Mouse (Mus musculus): Measurements from ENCODE around the gene Hoxc12. TPM values are rescaled to one million over a fixed set of nuclear protein-coding genes. Genes with fewer than 3 reads are reported as not detected.

Gene Hoxc12
- polyA plus RNA-seq, 1 experiment = not detected

DNA sequence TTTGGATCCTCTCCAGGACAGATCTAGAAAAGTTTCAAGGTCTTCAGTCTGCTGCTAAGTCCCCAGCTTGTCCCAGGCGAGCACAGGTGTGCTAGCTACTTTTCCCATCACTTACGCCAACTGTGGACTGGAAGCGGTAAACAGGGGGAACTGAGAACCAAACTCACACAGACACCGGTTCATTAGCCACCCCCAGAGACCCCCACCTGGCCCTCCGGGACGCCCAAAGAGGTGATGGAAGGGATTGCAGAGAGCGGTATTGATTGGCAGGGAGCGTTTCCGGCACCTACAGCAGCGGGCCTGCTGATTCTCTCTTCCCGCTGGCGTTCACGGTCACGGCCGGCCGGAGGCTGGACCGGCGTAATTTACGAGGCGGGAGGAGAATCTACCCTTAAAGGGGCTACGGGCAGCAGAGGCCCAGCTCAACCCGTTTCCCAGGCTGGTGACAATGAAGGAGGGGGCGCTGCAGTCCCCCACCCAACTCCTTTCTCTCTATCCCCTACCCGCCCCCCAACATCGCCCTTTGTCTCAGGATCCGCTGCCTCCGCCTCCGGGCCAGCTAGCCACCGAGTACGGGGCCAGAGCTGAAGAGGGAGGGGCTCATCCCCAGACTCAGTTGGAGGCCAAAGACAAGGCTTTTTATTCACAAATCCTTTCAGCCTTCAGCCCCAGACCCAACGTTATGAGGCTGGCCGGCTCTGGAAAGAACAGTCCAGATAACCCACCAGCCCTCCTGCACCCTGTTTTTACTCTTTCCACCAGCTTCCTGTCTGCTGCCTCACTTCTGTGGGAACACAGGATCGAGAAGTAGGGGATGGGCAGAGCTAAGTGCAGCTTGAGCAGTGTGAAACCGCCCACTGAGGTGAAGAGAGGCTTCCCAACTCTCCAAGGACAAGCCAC lies 2.9 kb downstream of the Hoxc12 start:
- Histone ChIP-seq H3K4me1 (ENCODE audit: control insufficient read depth, insufficient read depth, insufficient read length) (no peaks in the 10 kb centered on the region), H3K4me3 (ENCODE audit: extremely low read depth, insufficient read depth, insufficient read length) (no peak overlapping the region), H3K27ac (ENCODE audit: insufficient read depth, low read length) (no peak overlapping the region), H3K27me3 (ENCODE audit: control insufficient read depth, insufficient read depth, low read length) (peaks cover 27% of the 10 kb centered on the region), H3K36me3 (ENCODE audit: control insufficient read depth, insufficient read depth, low read length) (no peaks in the 10 kb centered on the region)
- WGBS = 8% methylated on average over 34 of the region's 34 CpGs
- no peak for DNase-seq (ENCODE audit: low read depth in 1 of 2, low spot score in 2 of 2)
- TF ChIP-seq POLR2A (IDR thresholded peaks at IDR 0.05; ENCODE audit: low read depth, low read length) (no peak), CTCF (IDR thresholded peaks at IDR 0.05; ENCODE audit: extremely low read depth, insufficient read depth, insufficient read length, insufficient replicate concordance) (no peak)

DNA sequence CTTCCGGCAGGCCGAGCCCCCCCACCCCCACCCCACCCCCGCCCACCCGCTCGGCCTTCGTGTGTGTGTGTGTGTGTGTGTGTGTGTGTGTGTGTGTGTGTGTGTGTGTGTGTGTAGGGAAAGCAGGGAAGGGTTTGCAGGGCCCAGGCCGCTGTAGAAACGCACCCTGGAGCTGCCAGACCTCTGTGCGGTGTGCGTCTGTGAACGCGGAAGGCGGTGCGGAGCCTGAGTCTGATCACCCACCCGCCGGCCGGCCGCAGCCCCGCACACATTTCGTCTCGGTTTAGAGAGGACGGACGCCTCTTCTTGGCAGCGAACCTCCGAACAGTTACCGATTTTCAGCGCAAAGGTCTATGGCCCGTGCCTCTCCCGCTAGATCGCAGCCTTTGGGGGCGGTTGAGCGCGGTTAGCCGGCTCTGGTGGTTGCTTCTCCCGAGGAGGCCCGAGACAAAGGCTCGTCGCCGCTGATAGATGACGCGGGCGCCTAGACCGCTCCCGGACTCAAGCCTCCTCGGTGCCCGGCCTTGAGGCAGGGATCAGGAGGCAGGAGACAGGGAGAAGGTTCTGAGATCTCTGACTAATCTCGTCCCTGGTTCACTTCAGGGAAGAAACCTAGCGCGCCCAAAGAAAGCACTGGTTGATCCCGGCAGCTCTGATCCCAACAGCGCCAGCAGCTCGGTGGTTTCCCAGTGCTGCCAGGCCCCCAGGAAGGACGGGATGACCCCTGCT lies 6.3 kb downstream of the Hoxc12 start:
- DNase-seq (ENCODE audit: low read depth in 1 of 2, low spot score in 2 of 2) = no peak
- WGBS = 4% methylated on average over 53 of the region's 53 CpGs
- Histone ChIP-seq H3K4me1 (ENCODE audit: control insufficient read depth, insufficient read depth, insufficient read length) (no peaks in the 10 kb centered on the region), H3K27ac (ENCODE audit: insufficient read depth, low read length) (no peak overlapping the region), H3K27me3 (ENCODE audit: control insufficient read depth, insufficient read depth, low read length) (peaks cover 19% of the 10 kb centered on the region), H3K4me3 (ENCODE audit: extremely low read depth, insufficient read depth, insufficient read length) (no peak overlapping the region), H3K36me3 (ENCODE audit: control insufficient read depth, insufficient read depth, low read length) (no peaks in the 10 kb centered on the region)
- no peak for TF ChIP-seq POLR2A (IDR thresholded peaks at IDR 0.05; ENCODE audit: low read depth, low read length)
- no peak for TF ChIP-seq CTCF (IDR thresholded peaks at IDR 0.05; ENCODE audit: extremely low read depth, insufficient read depth, insufficient read length, insufficient replicate concordance)

DNA sequence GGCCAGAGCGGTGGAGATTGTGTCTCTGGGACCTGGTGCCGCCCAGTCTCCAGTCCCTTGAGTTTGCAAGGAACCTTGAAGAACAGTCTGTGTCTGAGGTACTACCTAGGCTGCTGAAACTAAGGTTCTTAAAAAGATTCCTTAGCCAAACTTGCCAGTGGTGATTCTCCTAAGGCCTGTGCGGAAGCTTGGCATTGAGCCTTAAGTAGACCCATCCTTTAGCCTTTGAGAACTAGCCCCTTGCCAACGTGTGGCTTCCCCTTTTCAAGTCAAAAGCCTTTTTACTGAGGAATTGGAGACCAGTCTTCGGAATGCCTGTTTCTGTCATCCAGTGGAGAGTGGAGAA lies 6.9 kb downstream of the Hoxc12 start:
- Histone ChIP-seq H3K4me1 (ENCODE audit: control insufficient read depth, insufficient read depth, insufficient read length) (no peaks in the 10 kb centered on the region), H3K27ac (ENCODE audit: insufficient read depth, low read length) (no peak overlapping the region), H3K27me3 (ENCODE audit: control insufficient read depth, insufficient read depth, low read length) (peaks cover 19% of the 10 kb centered on the region), H3K36me3 (ENCODE audit: control insufficient read depth, insufficient read depth, low read length) (no peaks in the 10 kb centered on the region), H3K4me3 (ENCODE audit: extremely low read depth, insufficient read depth, insufficient read length) (no peak overlapping the region)
- TF ChIP-seq CTCF (IDR thresholded peaks at IDR 0.05; ENCODE audit: extremely low read depth, insufficient read depth, insufficient read length, insufficient replicate concordance) = no peak
- TF ChIP-seq POLR2A (IDR thresholded peaks at IDR 0.05; ENCODE audit: low read depth, low read length) = no peak
- DNase-seq (ENCODE audit: low read depth in 1 of 2, low spot score in 2 of 2) = no peak
- 10% methylated on average over 5 of the region's 5 CpGs for WGBS

DNA sequence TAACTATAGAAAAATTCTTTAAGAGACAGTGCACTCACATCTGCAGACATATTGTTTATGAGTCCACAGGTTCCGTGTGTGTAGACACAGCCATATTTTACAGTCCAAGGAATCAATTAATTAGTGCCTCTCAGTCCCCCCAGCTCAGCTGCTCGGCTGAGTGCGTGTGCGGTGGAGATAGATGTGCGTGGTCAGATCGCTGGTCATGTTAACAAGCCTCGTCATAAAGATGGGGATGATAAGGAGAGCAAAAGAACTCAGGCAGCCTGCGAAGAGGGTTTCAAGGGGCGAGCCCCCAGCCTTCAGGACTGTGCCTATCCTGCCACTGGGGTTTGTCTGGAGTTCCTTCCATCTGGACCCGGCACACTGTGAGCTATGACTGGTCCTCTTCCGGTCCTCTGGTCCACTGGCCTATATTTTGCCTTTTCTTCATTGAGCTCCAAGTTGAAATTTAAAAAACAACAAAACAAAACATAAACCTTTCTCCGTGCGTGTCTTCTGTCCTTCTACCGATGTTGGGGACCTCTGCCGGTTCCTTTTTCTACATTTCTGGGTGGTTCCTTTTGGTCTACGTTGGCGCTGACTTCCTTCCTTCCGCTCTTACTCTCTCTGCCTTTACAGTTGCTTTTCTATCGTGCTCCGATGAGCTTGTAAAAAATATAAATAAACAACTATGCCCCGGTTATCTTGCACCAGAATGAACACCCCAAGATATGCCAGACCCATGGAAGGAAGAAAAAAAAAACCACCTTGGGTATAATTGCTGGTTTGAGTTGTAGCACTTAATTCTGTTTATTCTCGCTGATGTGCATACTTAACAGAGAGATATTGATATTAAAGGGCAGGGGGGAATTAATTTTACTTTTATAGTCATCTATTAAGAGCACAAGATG lies 8.9 kb downstream of the Hoxc12 start:
- no peak for DNase-seq (ENCODE audit: low read depth in 1 of 2, low spot score in 2 of 2)
- WGBS = 13% methylated on average over 22 of the region's 22 CpGs
- Histone ChIP-seq H3K27me3 (ENCODE audit: control insufficient read depth, insufficient read depth, low read length) (peaks cover 26% of the 10 kb centered on the region), H3K4me1 (ENCODE audit: control insufficient read depth, insufficient read depth, insufficient read length) (no peaks in the 10 kb centered on the region), H3K27ac (ENCODE audit: insufficient read depth, low read length) (no peak overlapping the region), H3K36me3 (ENCODE audit: control insufficient read depth, insufficient read depth, low read length) (no peaks in the 10 kb centered on the region), H3K4me3 (ENCODE audit: extremely low read depth, insufficient read depth, insufficient read length) (no peak overlapping the region)
- TF ChIP-seq CTCF (IDR thresholded peaks at IDR 0.05; ENCODE audit: extremely low read depth, insufficient read depth, insufficient read length, insufficient replicate concordance) = no peak
- no peak for TF ChIP-seq POLR2A (IDR thresholded peaks at IDR 0.05; ENCODE audit: low read depth, low read length)

DNA sequence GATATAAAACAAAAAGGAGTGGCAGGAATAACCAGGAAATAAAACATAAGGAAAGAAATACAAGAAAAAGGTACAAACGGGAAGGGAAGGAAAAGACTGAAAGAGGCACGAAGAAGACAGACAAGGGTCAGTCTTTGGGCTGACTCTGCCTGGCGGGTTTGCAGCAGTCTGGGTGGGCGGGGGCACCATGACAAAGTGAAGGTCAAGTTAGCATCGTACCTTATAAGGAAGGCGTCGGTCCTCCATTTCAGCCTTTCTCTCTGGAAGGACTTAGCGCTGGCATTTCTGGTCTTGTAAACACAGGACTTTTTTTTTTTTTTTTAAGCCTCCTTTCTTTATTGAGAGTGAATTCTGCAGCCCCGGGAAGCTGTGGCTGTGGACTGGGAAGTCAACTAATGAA lies 10.7 kb downstream of the Hoxc12 start:
- Histone ChIP-seq H3K4me3 (ENCODE audit: extremely low read depth, insufficient read depth, insufficient read length) (no peak overlapping the region), H3K36me3 (ENCODE audit: control insufficient read depth, insufficient read depth, low read length) (no peaks in the 10 kb centered on the region), H3K4me1 (ENCODE audit: control insufficient read depth, insufficient read depth, insufficient read length) (no peaks in the 10 kb centered on the region), H3K27ac (ENCODE audit: insufficient read depth, low read length) (no peak overlapping the region), H3K27me3 (ENCODE audit: control insufficient read depth, insufficient read depth, low read length) (peaks cover 31% of the 10 kb centered on the region)
- DNase-seq (ENCODE audit: low read depth in 1 of 2, low spot score in 2 of 2) = no peak
- TF ChIP-seq CTCF (IDR thresholded peaks at IDR 0.05; ENCODE audit: extremely low read depth, insufficient read depth, insufficient read length, insufficient replicate concordance) (no peak), POLR2A (IDR thresholded peaks at IDR 0.05; ENCODE audit: low read depth, low read length) (no peak)
- 10% methylated on average over 9 of the region's 9 CpGs for WGBS

DNA sequence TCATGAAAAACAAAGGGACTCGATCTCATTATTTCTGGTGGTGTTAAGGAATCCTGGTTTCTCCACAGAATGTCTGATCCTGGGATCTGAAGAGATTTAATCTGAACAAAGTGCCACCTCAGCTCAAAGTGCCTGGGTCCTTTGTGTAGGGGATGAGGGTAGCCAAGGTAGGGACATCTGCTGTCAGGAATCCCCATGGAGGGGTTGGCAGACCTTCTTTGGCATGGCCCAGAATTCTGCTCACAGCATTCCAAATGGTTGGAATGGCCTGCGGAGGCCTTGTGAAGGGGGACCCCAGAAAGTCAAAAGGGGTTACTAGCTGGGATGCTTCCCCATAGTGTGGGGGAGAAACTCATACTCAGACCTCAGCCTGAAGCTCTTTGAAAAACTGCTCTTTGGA lies 12.3 kb downstream of the Hoxc12 start:
- DNase-seq (ENCODE audit: low read depth in 1 of 2, low spot score in 2 of 2) = no peak
- Histone ChIP-seq H3K4me1 (ENCODE audit: control insufficient read depth, insufficient read depth, insufficient read length) (no peaks in the 10 kb centered on the region), H3K36me3 (ENCODE audit: control insufficient read depth, insufficient read depth, low read length) (no peaks in the 10 kb centered on the region), H3K27me3 (ENCODE audit: control insufficient read depth, insufficient read depth, low read length) (peaks cover 28% of the 10 kb centered on the region), H3K4me3 (ENCODE audit: extremely low read depth, insufficient read depth, insufficient read length) (no peak overlapping the region), H3K27ac (ENCODE audit: insufficient read depth, low read length) (no peak overlapping the region)
- no peak for TF ChIP-seq CTCF (IDR thresholded peaks at IDR 0.05; ENCODE audit: extremely low read depth, insufficient read depth, insufficient read length, insufficient replicate concordance)
- TF ChIP-seq POLR2A (IDR thresholded peaks at IDR 0.05; ENCODE audit: low read depth, low read length) = no peak
- 8% methylated on average over 2 of the region's 2 CpGs for WGBS
